In the genomic region with DNA sequence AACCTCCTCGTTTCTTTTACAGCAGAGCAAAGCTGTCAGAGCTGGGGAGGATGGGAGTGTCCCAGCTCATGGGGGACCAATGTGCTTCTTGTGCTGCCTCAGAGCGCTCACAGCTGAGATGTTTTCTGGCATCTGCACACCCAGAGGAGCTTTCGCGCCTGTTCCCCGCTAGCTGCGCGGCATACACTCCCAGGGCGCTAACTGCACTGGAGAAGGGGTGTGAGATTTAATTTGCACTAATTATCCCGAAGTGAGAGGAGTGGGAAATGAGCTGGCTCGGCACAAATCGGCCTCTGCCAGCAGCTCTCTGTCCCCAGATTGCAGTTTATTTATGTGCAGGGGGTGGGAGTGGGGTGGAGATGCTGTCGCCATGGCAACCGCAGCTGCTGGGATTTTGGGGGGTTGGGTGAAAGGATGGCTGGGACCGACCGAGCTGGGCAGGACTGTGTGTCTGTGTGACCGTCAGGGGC, we compare ENCODE assay signal across 8 mouse cellular contexts. TPM values are rescaled to one million over a fixed set of nuclear protein-coding genes. Genes with fewer than 3 reads are reported as not detected.
DNase-seq lines count a peak whose midpoint lies in the region; ATAC-seq lines count a peak whose summit lies in the region.

No protein-coding gene starts in this region.

- under 1% methylated on average over 16 of the region's 16 CpGs for WGBS in kidney, embryonic 14.5 days
- 0% methylated on average over 16 of the region's 16 CpGs for WGBS in forebrain, embryonic 15.5 days
- under 1% methylated on average over 16 of the region's 16 CpGs for WGBS in hindbrain, embryonic 14.5 days

- H3K36me3 ChIP-seq in kidney, embryonic 14.5 days (ENCODE audit: control insufficient read depth, insufficient read depth, low read length) = no peaks in the 10 kb centered on the region
- no peaks in the 10 kb centered on the region for H3K36me3 ChIP-seq in forebrain, embryonic 15.5 days
- no peaks in the 10 kb centered on the region for H3K36me3 ChIP-seq in hindbrain, embryonic 14.5 days (replicated peaks; ENCODE audit: control insufficient read depth, insufficient read depth)

- ATAC-seq in kidney, embryonic 14.5 days (ENCODE audit: low FRiP score, low TSS enrichment) = peak; percentile 26
- ATAC-seq in forebrain, embryonic 15.5 days (replicated peaks) = peak; percentile 93
- peak; percentile 87 for ATAC-seq in hindbrain, embryonic 14.5 days (ENCODE audit: low FRiP score)

- H3K9me3 ChIP-seq in kidney, embryonic 14.5 days (ENCODE audit: control insufficient read depth, low read length) = no peaks in the 10 kb centered on the region
- H3K9me3 ChIP-seq in forebrain, embryonic 15.5 days = no peaks in the 10 kb centered on the region
- H3K9me3 ChIP-seq in hindbrain, embryonic 14.5 days (ENCODE audit: control insufficient read depth, low read length) = no peaks in the 10 kb centered on the region

- intact Hi-C loops in left cerebral cortex, postnatal 25 days (cut with DNase I) = loop anchor here (1.0 to 5.0 kb wide), 8 partner anchors 20 to 219 kb away; a partner anchor contains a TSS

- H3K4me3 ChIP-seq in kidney, embryonic 14.5 days (ENCODE audit: low read length) = no peak overlapping the region
- H3K4me3 ChIP-seq in forebrain, embryonic 15.5 days = peak overlapping the region; percentile 17
- H3K4me3 ChIP-seq in hindbrain, embryonic 14.5 days (replicated peaks; ENCODE audit: low read length) = no peak overlapping the region

- peaks cover 24% of the 10 kb centered on the region for H3K4me1 ChIP-seq in kidney, embryonic 14.5 days (ENCODE audit: control insufficient read depth, insufficient read depth, low read length)
- H3K4me1 ChIP-seq in forebrain, embryonic 15.5 days = peaks cover 23% of the 10 kb centered on the region
- peaks cover 31% of the 10 kb centered on the region for H3K4me1 ChIP-seq in hindbrain, embryonic 14.5 days (replicated peaks; ENCODE audit: control insufficient read depth, insufficient read depth, low read length)

- H3K27me3 ChIP-seq in kidney, embryonic 14.5 days (ENCODE audit: control insufficient read depth, insufficient read depth, low read length) = no peaks in the 10 kb centered on the region
- H3K27me3 ChIP-seq in forebrain, embryonic 15.5 days = no peaks in the 10 kb centered on the region
- no peaks in the 10 kb centered on the region for H3K27me3 ChIP-seq in hindbrain, embryonic 14.5 days (ENCODE audit: control insufficient read depth, insufficient read depth, low read length)

- peak overlapping the region; percentile 18; the same call in 1 of the 2 replicates for H3K9ac ChIP-seq in kidney, embryonic 14.5 days (ENCODE audit: low read depth, low read length)
- no peak overlapping the region for H3K9ac ChIP-seq in forebrain, embryonic 15.5 days (replicated peaks)
- H3K9ac ChIP-seq in hindbrain, embryonic 14.5 days = peak overlapping the region; percentile 22

- peak overlapping the region; percentile 25 for H3K4me2 ChIP-seq in kidney, embryonic 14.5 days (replicated peaks; ENCODE audit: low read depth, low read length)
- peak overlapping the region; percentile 41 for H3K4me2 ChIP-seq in forebrain, embryonic 15.5 days (replicated peaks)
- H3K4me2 ChIP-seq in hindbrain, embryonic 14.5 days (replicated peaks) = peak overlapping the region; percentile 40

- H3K27ac ChIP-seq in kidney, embryonic 14.5 days (ENCODE audit: low read depth, low read length) = no peak overlapping the region
- peak overlapping the region; percentile 88 for H3K27ac ChIP-seq in forebrain, embryonic 15.5 days (replicated peaks)
- peak overlapping the region; percentile 85 for H3K27ac ChIP-seq in hindbrain, embryonic 14.5 days

- DNase-seq in kidney, adult 11 months = no peak
- DNase-seq in hindbrain, embryonic 14.5 days (ENCODE audit: low spot score) = peak; percentile 75
- DNase-seq in left cerebral cortex, postnatal 25 days (ENCODE audit: low spot score in 2 of 2) = peak; percentile 84 to 97
- peak; percentile 84 for DNase-seq in retina, postnatal 1 day
- DNase-seq in adrenal gland, adult 8-10 months = no peak
- DNase-seq in cerebellum, postnatal 36 days = no peak

RNA-seq across cellular contexts. Expression of a gene that starts 50.6 kb away (rescaled TPM):
- polyA plus RNA-seq in kidney, embryonic 14.5 days (2014; fragmentation: Nextera tagmentation; extraction: Ambion mirVana) = 7.4 and 10.1 TPM in 2 replicates
- 9.7 and 10.7 TPM in 2 replicates for polyA plus RNA-seq in forebrain, embryonic 15.5 days (2015; fragmentation: Nextera tagmentation; extraction: Ambion mirVana)
- 17.1 and 17.2 TPM in 2 replicates for polyA plus RNA-seq in hindbrain, embryonic 14.5 days (2014; fragmentation: Nextera tagmentation; extraction: Ambion mirVana)
- 1,000 to 10,000 TPM; 1,251 to 1,365 TPM for total RNA-seq in left cerebral cortex, postnatal 25 days (2021)
- 10 to 100 TPM; 29.2 to 33.7 (median 31.2) TPM for total RNA-seq in adrenal gland, adult 8-10 months (2022)

Comparison
In these comparisons a context has a peak if more than half of its experiments do, and no peak if none do; other contexts are left out.
1. ATAC-seq: peak in every context shown above with its lines; median percentile 93 in forebrain, embryonic 15.5 days; 87 in hindbrain, embryonic 14.5 days; 26 in kidney, embryonic 14.5 days.
2. DNase-seq: peak in hindbrain, embryonic 14.5 days (single experiment), left cerebral cortex, postnatal 25 days (2 of 2) and retina, postnatal 1 day (single experiment); none in kidney, adult 11 months (single experiment), adrenal gland, adult 8-10 months (single experiment) and cerebellum, postnatal 36 days (0 of 2).
3. Peak in every context shown above with its lines, with median percentiles within 50 percentile points of each other: H3K4me2 ChIP-seq.